Mouse (Mus musculus): ENCODE measurements at regions not wholly inside any gene's neighbourhood (a gene's known extent, or its start where the extent isn't known, plus 50 kb on each side); places are given as distances from the start of the nearest gene placed in this dataset.

DNA sequence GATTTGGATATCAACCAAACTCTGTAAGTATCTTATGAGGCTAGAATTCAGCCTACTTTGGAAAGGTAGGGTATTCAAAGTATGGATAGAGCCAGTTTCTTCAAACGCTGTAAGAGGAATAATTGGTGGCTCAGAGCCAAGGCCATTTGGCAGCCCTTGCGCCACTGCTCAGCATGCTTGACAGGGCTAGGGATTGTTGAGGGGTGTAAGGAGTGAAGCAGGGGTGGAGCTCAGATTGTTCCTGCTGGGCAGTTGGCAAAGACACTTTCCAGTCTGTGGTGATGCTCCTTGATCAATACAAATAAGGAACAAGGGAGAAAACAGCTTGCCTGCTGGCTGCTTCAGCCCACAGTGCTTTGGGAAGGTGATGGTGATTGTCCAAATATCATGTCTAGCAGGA is 181.9 kb downstream of the Kcna5 start:
- no peak for DNase-seq

DNA sequence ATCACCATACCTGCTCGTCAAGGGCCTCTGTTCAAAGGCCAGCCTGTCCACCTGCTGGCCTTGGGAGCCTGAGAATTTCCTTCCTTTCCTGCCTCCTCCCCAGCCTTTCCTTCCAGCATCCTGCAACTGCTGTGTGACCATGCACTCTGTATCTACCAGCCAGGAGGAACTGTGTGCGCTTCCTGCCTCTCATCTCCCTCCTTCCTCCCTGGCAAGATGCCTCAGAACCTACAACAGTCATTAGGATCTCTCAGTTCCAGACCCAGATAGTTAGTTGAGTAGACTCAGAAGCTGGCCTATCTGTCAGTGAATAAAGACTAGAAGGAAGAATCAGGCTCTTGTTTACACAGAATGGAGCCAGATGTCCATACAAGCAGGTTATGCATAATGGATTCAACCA is 183.8 kb upstream of the Ntf3 start:
- no peak for DNase-seq

DNA sequence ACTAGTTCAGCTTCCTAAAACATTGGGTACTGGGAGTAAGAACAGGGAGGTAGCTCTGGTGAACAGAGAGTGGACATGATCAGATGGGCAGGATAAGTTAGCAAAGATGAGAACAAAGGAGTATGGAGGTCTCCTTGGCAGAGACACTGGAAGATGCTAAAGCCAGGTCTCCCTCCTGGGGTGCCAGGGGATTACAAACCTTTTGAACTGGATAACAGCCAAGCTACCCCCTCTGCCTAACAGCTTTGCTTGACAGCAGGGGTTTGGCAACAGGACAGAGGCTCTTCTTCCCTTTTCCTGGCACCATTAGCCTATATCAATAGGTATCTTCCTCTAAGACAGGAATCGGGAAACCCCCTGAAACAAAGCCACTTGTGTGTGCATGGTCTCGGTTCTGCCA is 183.2 kb upstream of the Ntf3 start:
- no peak for DNase-seq

DNA sequence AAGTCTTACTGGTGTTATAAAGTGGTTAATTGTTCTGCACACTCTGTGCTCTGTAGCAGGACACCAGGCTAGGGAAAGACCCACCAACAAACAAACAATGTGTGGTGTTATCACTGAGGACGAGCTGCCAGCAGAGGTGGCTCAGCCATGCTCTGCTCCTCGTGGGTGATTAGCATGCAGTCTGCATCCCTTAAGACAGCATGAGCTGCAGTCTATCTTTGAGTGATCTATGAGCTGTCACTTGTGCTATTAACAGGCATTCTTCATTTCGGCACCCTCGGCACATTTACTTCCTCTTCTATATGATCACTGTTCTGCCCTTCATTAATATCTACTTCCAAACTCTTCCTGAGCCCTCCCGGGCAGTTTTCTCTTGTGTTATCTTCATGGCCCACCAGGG is 178.5 kb upstream of the Ntf3 start:
- no peak for DNase-seq

DNA sequence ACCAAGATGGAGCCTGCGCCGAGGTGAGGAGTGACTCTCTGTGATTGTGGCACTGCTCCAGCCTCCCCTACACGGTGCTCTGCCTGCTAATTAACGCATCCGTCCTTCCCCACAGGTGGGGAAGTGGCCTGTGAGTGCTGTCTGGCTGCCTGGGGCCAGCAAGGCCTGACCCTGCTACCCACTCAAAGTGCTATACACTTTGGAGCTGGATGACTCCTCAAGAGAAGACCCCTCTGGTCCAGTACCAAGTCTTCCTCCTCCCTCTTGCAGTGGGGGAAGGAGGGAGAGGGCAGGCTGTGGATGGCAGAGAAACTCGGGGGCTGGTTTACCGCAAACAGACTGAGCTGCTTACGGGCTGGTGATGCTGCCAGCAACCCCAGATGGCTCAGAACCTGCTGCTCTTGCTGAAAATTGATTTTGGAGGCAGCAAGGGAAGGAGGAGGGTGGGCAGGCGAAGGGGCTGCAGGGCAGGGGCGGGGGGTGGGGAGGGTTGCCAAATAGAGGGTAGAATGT is 173.4 kb upstream of the Ntf3 start:
- peak; percentile 83 for DNase-seq

DNA sequence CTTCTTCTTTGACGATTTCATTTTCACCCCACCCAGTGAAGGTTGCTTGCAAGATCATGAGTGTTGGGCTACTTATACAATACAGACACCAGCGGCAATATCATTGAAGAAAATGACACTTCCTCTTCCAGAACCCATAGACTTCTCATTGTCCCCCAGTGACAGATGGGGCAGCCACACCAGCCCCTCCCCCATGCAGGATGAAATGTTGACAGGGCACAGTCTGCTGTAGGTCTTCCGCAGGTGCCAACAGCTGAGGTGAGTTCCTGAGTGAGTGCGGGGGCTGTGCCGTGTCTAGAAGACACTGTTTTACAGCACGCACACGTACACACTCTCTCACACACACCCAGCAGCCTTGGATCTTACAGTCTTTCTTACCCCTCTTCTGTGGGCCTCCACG is 171.0 kb upstream of the Ntf3 start:
- DNase-seq: no peak

DNA sequence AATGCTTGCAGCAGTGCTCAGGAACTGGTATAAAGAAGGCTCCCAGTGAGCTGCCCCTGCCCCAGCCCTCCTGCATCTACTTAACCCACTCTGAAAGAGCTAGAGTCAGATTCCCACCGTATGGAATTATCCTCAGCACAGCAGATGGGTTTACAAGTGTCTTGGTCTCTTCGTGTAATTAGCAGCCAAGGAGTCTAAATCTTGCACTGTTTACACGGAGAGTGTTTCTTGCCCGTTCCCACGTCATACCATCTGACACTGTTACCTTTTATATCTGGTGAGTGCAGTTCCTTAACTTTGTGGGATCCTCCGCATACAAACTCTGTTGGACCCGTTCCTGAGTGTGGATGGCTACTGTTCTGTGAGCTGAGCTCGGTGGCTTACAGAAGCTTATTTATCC is 167.5 kb upstream of the Ntf3 start:
- peak; percentile 42 for DNase-seq

DNA sequence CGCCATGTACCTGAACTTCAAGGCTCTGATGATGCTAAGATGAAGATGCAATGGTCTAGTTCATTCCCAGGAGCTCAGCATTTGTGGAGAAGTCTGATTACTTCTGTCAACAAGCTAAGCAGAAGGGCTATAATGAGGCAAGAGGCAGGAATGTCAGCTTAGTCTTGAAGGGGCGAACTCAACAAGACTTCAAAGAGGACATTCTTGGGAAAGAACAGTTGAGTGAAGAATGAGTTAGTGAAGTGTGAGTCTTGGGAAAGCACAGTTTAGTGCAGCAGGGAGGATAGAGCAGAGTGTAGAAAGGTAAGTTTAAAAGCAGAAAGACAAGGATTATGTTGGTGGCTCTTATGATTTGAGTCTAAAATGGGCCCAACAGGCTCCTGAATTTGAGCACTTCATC is 160.5 kb upstream of the Ntf3 start:
- DNase-seq: no peak

DNA sequence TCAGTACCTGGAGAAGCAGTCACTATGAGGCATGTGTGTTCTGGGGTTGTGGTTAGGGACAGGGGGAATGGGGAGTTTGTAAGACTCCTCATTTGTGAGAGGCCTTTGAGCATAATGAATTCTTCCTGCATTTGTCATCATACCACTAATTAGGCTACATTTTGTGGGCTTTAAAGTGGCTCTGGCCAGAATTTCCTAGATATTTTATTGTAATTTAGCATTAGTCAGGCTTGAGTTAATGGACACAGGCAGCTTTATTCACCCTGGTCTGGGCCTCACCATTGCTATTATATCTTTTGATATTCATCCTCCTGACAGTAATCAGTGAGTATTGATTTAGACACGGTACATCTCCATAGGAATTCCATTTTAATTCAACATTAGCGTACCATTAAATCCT is 151.8 kb upstream of the Ntf3 start:
- DNase-seq: no peak

DNA sequence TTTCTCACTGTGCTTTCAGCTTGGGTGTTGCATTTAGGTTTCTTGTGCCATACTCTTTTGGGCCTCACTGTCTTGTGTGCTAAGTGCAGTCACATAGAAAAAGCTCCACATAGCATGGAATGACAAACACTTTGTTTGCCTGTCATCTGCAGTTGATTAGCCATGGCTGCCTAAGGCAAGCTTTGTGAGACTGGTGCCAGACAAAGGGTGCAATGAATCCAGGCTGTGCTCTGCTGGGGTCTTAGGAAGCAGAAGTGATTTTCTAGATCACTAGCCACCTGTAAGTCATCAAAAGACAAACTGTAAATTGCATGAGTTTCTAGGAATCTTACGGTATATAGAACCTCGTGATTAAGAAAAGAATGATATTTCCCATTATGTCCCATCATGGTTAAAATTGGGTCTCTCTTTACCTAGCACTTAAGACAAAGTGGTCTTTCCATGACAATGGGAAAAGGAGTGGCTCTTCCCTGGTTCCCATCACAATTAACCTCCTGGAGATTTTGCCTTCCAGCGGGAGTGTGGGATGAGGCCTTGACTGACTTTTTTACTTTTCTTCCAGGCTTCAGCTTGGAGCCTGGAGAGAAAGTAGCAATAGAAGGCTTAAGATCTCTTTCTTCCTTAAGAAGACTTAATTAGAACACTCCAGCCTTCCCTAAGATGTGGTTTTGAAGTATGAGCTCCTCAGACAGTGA is 144.2 kb upstream of the Ntf3 start:
- DNase-seq: no peak

DNA sequence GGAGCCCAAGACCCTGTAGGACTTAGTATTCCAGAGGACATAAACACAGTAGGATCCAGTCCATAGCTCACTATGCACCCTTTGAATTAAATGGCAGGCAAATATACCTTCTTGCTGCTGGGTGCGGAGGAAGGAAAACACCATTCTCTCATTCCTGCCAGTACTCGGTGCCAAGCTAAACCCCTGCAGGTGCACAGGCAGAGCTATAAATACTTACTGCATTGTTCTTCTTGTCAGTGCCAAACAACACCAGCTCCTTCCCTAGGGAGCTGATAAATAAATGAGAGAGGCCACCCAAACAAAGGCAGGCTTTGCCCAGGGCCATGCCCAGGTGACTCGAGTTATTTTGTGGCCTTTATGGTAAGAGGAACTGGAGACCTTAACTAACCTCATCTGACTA is 136.4 kb upstream of the Ntf3 start:
- no peak for DNase-seq

DNA sequence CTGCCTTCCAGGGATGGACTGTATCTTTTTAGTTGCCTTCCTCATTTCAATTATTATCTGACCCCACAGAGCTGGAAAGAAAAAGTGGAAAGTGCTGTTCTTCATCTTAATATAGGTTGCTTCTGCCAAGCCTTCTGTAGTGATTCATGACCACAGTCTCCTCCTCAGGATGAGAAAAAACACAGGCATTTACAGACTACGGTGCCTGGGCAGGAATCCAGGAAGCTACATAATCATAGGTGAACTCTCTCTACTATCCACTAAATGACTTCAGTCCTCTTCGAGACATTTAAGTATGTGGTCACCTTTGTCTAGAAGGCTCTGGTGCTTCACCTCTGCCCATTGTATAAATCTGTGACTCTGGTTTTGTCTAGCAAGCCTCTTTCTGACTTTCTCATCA is 124.9 kb upstream of the Ntf3 start:
- no peak for DNase-seq

DNA sequence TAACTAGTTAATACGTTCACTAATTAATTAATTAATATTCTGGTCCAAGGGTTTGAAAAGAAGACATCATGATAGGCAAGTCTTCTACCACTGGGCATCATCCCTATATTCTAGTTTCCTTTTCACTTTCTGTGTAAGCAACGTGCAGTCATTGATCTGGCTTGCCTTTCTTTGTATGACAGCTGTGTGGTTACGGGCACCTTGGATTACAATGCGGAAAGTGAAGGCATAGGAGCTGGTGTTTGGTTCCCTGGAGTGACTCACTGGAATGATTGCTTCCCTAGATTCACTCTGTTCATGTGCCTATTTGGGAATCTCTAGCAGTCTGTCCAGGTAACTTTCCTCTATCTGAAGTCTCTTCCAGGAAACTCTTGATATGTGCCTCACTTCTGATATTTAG is 120.5 kb upstream of the Ntf3 start:
- DNase-seq: no peak

DNA sequence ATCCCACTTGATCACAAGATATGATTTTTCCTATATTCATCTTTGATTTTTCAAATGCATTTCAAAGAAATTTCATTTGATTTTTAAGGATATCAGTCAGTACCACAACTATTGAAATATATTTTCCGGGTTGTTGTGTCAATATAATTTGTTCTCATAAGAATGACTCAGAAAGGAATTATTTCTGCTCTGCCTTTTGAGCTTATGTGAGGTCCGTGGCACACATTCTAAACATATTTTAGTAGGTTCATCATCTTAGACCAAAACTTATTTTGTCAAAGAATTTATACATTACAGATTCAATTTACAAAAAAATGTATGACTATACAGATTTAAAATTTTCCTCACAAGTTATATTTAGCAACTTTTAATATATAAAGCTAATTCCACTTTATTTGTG is 119.5 kb upstream of the Ntf3 start:
- no peak for DNase-seq

DNA sequence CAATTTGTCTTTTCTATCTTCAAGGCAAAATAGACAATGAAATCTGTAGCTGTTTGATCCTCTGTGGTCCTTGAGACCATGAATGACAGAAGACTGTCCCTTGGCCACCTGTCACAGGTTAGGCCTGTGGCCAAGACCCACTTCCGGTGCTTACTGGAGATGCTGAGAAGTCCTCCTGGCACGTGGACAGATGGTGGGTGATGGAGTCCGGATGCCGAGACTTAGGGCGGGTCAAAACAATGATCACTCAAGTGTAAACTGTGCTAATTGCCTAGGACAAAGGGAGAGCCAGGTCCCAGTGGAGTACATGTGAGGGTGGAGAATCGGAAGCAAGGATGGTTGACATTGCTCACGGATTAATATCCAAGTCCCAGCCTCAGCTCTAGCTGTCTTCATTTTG is 117.7 kb upstream of the Ntf3 start:
- no peak for DNase-seq

DNA sequence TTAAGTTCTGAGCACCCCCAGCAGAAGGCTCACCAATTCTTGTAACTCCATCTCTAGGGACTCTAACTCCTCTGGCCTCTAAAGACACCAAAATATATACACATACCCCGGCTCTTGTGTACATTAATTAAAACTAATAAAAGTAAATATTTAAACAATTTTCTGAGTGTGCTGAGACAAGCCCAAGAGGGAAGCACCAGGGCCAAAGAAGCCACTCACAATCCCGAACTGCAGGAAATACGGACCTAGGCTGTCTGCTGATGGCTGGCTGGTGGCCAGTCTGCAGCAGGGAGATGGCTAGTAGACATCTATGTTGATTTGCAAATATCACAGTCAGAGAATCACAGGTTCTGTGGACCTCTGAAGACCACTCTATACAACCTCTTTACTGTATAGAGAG is 113.6 kb upstream of the Ntf3 start:
- no peak for DNase-seq

DNA sequence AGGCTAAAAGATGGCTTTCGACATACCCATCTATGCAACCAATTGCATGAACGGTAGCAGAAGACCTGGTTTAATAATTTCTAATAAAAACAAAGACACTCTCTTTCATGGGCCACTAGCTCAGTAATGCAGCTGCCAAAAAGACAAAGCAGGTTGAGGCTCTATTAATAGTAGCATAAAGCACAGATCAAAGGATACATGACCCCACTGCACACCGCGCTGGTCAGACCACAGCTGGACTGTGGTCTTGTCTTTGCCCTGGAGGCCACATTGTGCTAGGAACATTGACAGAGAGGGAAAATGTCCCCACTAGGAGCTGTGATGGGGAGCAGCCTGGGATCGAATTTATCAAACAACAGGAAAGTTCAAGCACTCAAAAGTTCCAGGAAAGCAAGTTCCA is 79.3 kb upstream of the Ntf3 start:
- no peak for DNase-seq

DNA sequence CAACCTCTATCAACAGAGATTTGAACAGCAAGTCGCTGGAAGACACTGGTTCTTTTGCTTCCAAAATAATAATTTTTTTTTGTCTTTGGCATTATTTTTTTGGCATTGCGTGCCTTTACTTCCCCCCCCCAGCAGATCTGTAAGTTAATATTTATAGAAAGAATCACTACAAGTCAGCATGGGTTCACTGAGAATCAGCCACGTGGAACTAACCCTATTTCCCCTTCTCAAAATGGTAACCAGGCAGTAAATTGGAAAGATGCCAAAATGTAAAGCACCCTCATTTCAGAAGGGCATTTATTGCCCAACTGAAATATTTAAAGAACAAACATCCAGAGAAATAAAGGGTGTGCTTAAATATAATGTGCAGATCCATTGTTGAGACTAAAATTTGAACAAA is 78.7 kb upstream of the Ntf3 start:
- DNase-seq: no peak

DNA sequence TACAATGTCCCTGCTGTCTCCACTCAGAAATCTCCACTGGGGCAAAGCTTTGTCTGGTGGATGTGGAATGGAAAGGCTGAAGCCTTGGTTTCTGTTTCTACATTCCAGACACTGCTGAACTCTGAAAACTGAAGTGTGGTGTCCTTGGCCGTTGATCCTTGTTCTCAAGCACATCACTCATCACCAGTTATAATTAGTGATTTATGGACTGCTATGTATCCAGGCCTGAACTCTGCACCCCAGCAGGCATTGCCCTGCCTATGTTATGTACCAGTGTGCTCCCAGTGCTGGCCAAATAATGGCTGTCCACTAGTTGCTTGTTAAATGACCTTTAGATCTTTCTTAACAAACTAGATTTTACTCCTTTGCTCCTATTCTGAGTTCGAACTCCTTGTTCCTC is 75.6 kb upstream of the Ntf3 start:
- no peak for DNase-seq

DNA sequence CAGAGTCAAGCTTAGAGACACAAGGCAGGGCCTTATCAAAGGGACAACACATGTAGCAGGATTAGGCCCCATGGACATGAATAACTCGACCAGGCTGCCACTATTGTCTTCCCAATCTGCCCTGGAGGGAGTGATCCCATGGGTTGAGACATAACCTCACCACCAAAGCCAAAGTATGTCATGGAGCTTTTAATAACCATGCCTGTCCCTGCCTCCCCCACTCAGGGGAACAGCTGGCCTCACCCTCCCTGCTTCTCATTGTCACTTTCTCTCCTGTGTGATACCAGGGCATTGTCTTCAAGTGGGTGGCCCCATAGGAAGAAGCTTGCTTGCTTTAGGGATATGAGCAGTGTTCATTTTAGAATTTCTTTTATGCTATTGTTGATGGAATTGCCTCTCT is 73.5 kb upstream of the Ntf3 start:
- DNase-seq: no peak

Measured in layer of hippocampus, adult 9-11 months (tissue).